In the genomic region with DNA sequence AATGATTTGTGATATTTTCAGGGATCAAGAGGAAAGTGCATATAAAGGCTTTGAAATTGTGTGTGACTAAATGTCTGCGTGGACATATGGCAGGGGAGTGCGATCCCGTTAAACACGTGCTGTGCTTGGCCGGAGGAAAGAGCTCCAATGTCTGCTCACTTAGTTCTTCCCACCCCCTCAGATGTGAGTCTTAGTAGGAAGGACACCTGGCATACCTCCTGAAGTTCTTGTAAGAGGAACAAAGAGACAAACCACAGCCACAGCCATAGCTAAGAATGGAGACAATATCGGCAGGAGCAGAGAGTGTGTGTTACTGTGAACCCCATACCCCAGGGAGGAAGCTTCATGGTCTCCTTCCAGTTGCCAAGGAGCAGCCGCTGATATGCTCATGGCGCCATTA, we compare ENCODE assay signal across 13 mouse cellular contexts.
"Had no signal": no experiment of that assay in that cellular context is flagged by ENCODE, and none has a peak within 500 bp of the region (broad histone marks: within the 10 kb centered on the region; RNA-seq: fewer than 3 reads in every experiment).

No protein-coding gene starts in this region.

- H3K4me3 ChIP-seq: layer of hippocampus, adult 2 months; limb, embryonic 10.5 days; megakaryocyte, embryonic 14.5 days; midbrain, embryonic 12.5 days; stomach, embryonic 15.5 days had no signal

- H3K27ac ChIP-seq: kidney, postnatal 0 days; layer of hippocampus, adult 2 months; limb, embryonic 10.5 days; macrophage; midbrain, embryonic 12.5 days; stomach, embryonic 15.5 days had no signal

- ATAC-seq: midbrain, embryonic 16.5 days had no signal

- H3K4me1 ChIP-seq: limb, embryonic 10.5 days; midbrain, embryonic 12.5 days; stomach, embryonic 15.5 days had no signal

- DNase-seq: kidney, postnatal 4 days; lung, embryonic 14.5 days; lung, postnatal 10 days; right cerebral cortex, postnatal 14 days; thymus, postnatal 36 days had no signal

- H3K27me3 ChIP-seq: midbrain, embryonic 12.5 days; stomach, embryonic 15.5 days had no signal
